Mouse (Mus musculus): ENCODE measurements around the gene Chrnb4.

- no peak for TF ChIP-seq CTCF (IDR thresholded peaks at IDR 0.05; ENCODE audit: low read depth, low read length)
- TF ChIP-seq GATA1 (IDR thresholded peaks at IDR 0.05; ENCODE audit: borderline replicate concordance, low read length), result no peak
- TF ChIP-seq TAL1 (conservative IDR thresholded peaks at IDR 0.05; ENCODE audit: low read depth, low read length), result no peak
Measured at GRCm38 (mm10) chr9:55003609-55004008, 45.0 kb downstream of the Chrnb4 start.
